Mouse (Mus musculus): ENCODE measurements at regions not wholly inside any gene's neighbourhood (a gene's known extent, or its start where the extent isn't known, plus 50 kb on each side); places are given as distances from the start of the nearest gene placed in this dataset.

DNA sequence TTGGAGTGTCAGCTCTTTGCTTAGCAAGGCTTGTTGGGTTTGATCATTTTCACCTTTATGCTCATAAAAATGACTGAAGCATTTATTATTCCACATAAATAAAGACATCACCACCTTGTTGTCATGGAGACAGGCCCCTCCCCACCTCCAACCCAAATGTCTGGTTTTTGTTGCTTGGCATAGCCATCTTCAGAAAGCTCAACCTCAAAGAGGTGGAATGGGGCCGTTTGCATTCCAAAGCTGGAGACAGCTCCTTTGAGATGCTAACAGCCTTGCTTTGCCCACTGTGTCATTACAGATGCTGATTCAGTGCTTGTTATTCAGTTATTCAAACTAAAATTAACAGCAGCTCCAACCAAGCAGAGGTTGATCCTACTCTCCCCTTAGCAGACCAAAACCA, 51.9 kb upstream of the Lgalsl start:
- no peak for DNase-seq (ENCODE audit: low spot score in 2 of 2)

DNA sequence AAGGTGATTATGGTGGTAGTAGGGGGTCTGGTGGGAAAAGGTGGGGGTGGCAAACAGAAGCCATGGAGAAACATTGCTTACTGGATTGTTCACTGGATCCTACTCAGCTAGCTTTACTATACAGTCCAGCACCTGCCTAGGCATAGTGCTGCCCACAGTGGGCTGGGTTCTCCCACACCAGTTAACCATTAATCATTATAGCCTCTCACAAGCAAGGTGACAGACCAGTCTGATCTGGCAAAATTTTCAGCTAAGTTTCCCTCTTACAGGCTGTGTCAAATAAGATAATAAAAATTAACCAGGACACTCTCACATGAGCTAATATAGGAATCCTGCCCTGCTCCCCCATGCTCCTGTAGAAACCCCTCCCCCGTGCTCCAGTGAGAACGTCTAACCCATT, 53.1 kb upstream of the Lgalsl start:
- DNase-seq (ENCODE audit: low spot score in 2 of 2) = no peak

DNA sequence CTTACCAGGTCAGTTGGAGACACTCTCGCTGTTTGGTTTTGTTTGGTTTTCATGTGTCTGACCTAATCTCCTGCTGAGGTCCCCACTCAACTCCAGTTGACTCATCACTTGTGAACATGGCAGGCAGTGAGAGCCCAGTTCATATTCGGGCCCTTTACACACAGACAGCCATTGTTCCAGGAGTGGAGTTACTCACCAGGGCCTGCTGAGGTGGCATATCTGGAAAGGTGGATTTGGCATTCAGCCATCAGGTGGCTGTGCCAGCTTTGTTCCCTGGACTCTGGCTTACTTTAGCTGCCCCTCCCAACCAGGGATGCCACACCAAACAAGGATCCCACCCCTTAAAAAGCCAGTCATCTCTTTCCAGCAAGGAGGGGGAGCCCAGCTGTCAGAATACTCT, 56.2 kb upstream of the Lgalsl start:
- DNase-seq (ENCODE audit: low spot score in 2 of 2) = no peak

DNA sequence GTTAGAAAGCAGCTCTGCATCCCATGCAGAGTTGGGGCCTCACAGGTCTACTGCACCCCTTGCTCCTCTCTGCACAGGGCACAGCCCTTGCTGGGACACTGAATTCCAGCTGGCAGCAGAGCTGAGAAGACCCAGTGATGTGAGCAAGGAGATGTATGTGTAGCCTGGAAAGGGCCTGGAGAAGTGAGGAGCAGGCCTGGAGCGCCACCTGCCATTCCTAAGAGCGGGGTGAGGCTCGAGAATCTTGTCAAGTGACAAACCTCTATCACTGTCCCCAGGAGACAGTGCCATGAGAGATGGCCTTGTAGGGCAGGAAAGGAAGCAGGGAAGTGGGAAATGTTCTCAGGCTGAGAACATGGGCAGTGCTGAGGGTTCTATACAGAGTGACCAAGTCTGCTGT, 59.6 kb upstream of the Lgalsl start:
- no peak for DNase-seq (ENCODE audit: low spot score in 2 of 2)

GRCm38 (mm10) chr11:20891711-20892110, 60.9 kb upstream of the Lgalsl start:
- DNase-seq (ENCODE audit: low spot score in 2 of 2) = no peak

DNA sequence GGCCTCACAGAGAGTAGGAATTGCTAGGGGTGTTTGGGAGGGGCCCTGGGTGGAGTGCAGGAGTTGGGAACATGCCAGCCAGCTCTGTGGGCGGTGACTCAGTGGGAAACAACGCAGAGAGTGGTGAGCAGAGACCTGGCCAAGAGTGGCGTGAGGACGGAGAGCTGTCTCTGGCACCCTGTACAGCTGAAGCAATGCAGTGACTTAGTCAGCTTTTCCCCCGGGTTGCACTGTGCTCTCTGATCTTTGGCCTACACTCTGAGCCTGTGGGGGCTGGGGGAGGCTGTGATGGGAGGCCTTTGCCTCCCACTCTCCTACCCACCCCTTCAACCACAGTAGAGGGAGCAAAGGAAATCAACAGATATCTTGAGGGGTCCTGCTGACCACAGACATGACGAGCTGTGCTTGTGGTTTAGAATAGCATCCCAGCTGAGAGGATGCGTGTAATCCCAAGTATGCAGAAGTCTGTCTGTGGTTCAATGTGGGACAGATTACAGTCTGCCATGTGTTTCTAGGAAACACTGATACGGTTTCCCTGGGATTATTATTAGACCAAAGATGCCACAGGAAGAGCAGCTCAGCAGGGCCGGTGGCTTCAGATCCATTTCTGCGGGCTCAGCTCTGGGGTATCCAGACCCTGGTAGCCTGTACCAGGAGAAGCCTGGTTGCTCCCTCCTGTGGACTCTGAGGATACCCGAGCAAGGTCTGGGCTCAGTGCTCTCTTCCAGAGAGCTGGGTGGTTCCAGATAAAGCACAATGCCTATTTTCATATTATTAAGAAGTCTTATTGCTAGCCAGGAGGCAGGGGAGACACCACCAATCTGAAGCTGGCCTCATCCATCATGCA, 65.6 kb upstream of the Lgalsl start:
- DNase-seq (ENCODE audit: low spot score in 2 of 2) = peak; percentile 35 to 75

DNA sequence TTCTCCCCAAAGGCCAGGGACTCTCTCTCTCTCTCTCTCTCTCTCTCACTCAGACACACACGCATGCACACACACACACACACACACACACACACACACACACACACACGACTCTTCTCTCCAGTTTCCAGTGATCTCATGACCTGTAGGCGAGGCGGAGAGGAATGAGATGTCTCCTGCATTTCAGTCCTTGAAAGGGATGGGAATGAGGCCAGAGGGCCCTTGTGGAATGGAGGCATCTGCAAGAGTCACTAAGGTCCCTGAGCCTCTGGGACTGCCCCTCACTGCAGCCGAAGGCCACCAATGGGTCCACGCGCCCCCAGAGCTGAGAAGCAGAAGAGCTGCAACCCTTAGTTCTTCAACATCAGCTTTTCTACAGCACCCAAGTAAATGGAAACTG, 66.6 kb upstream of the Lgalsl start:
- DNase-seq (ENCODE audit: low spot score in 2 of 2) = no peak

DNA sequence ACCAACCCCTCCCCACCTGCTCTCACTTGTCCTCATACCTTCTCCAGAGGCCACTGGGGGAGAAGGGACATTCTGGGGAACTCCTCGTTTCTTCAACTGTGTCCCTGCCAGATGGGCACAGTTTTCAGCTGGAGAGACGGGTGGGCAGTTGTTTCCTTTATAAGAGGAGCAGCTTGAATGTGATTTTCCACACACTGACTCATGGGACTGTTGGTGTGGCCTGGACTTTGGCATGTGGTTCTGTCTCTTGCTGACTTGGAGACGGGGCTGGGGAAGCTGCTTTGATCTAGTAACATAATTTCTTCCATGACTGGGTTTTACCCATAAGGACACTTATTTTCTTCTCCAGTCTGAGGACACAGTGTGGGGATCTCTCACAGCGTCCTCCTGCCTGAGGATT, 67.7 kb upstream of the Lgalsl start:
- no peak for DNase-seq (ENCODE audit: low spot score in 2 of 2)

GRCm38 (mm10) chr11:20899766-20900165, 68.9 kb upstream of the Lgalsl start:
- DNase-seq (ENCODE audit: low spot score in 2 of 2) = no peak

DNA sequence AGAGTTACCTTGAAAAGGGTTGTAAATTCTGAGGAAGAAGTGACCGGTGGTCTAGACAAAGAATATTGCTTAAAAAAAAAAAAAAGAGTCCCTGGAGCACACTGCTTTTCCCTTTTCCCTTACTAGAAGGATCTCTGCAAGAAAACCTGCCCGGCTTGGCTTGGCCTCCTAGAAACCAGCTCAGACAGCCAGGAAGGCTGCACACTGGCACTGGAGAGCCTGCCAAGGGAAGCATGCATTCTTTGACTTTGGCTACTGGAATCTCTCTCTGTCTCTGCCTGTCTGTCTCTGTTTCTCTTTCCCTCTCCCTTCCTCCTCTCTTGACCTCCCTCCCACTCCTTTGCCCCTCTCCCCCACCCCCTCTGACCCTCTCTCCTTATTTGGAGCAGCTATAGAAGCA, 71.1 kb upstream of the Lgalsl start:
- DNase-seq (ENCODE audit: low spot score in 2 of 2) = no peak

DNA sequence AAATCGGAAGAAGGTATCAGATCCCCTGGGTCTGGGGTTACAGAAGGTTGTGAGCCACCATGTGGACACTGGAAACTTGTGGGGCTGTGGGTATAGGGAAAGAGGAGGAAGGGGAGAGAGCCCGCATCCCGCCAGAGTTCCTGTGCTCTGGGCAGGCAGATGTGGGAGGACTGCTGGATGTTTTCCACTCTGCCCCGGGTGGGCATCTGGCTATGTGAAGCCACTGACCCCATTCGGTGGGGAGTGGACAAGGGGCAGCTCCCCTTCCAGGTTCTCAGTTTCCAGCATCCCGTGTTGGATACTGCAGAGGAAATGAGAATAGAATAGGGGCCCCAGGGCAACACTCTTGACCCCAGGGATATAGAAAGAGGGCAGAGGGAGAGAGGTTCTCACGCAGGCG, 72.1 kb upstream of the Lgalsl start:
- DNase-seq (ENCODE audit: low spot score in 2 of 2) = no peak

- no peak for DNase-seq (ENCODE audit: low spot score in 2 of 2)
Observed at GRCm38 (mm10) chr11:20907996-20908395, 77.1 kb upstream of the Lgalsl start.

DNA sequence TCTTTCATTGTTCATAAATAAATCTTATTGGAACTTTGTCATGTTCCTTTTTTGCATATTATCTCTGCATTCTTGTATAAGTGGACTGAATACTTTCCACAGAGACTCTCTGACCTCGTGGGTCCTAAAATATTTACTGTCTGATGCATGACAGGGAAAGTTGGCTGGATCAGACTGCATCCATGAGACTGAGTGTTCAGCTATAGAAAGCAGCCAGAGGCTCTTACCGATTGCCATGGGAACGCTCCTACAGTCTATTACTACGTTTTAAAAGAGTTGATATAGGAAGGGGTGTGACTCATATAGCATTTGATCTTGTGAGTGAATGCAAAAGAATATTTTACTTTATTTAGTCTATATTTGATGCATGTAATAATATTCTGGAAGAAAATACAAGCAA, 77.6 kb upstream of the Lgalsl start:
- no peak for DNase-seq (ENCODE audit: low spot score in 2 of 2)

- peak in 1 of 2 experiments; percentile 65 for DNase-seq (ENCODE audit: low spot score in 2 of 2)
Observed at GRCm38 (mm10) chr11:20913042-20913441, 82.2 kb upstream of the Lgalsl start.

- peak; percentile 91 to 95 for DNase-seq (ENCODE audit: low spot score in 2 of 2)
Observed at GRCm38 (mm10) chr11:20913598-20914296, 82.9 kb upstream of the Lgalsl start.

GRCm38 (mm10) chr11:20914297-20914997, 83.6 kb upstream of the Lgalsl start:
- DNase-seq (ENCODE audit: low spot score in 2 of 2) = peak in 1 of 2 experiments; percentile 63

DNA sequence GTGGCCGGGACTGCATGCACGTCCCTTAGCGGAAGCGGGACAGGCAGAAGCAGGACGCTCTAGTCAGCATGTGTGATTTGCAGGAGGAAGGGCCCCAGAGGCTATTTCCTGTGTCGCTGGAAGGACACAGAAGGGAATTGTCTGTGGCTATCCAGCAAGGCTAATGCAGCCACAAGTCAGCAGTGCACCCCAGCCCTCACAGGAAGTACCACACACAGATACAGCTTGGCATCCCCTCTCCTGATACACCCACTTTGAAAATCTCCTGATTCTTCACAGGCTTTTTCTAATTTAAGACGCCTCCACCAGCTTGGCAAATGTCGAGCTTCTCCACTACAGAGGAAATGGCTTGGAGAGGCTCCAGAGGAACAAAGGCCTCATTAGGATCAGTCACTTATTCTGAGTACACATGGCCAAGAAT, 84.3 kb upstream of the Lgalsl start:
- peak; percentile 35 to 71 for DNase-seq (ENCODE audit: low spot score in 2 of 2)

DNA sequence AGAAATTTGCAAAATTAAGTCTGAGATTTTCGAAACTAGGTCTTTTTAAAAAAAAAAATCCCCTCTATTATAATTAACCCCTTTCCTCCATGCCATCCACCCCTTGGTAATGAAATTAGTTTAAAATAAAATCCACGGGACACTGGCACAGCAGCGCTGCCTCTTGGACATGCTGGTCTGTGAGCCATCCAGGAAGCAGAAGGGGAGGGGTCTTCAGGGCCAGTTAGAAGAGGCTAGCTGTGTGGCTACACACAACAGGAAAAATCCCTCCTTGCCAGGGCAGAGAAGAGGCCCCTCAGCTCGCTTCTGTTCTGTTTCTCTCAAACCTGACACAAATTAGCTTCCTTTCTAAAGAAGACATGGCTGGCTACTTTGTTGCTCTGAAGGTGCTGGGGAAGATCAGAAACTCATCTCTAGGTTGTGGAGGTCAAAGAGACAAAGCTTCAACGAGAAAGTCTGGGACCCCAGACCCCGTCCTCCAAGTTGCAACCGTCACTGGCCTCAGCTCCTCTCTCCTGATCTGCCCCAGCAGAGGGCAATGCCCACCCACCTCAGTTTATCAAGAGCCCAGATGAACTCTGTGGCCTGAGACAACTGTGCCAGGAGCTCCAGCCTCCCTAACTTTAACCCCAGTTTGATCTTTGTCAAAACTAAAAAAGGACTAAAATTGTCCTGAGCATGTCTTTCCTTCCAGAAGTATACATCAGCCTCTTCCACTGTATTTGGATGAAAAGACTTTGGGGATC, 85.0 kb upstream of the Lgalsl start:
- DNase-seq (ENCODE audit: low spot score in 2 of 2) = peak; percentile 57 to 75

DNA sequence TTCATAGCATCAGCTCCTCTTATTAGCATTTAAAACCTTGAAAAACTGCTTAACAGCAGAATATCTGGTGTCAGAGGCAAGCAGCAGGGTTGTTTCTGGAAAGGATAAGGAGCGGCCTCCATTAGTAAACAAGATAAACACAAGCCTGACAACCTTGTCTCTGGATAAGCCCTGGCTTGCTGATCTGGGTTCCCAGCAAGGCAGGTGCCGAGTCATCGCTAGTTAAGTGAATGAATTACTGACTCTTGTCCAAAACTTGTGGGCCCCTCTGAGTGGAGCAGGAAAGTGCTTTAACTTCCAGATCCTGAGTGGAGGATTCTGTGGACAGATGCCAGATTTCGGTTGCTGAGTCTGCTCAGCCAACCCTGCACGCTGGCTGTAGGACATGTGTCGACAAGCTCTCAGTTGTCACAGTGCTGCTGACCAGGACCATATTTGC, 85.6 kb upstream of the Lgalsl start:
- DNase-seq (ENCODE audit: low spot score in 2 of 2) = peak; percentile 76 to 83

DNA sequence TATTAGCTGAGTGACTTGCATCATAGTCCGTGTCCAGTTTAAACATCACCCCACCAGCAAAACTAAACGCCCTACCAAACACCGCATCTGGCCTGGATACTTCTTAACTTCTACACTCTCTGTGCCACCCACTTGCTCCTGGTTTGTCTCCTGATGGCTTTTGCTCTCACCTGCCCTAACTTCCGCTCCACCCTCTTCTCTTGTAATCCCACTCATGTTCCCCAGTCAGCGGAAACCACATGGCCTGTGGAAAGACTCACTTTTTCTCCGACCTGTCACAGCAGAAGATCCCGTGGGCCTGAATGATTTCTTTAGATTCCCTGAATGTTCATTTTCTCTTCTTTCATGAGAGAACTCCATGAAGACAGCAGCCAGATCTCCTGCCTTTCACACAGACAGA, 86.1 kb upstream of the Lgalsl start:
- peak in 1 of 2 experiments; percentile 69 for DNase-seq (ENCODE audit: low spot score in 2 of 2)

DNA sequence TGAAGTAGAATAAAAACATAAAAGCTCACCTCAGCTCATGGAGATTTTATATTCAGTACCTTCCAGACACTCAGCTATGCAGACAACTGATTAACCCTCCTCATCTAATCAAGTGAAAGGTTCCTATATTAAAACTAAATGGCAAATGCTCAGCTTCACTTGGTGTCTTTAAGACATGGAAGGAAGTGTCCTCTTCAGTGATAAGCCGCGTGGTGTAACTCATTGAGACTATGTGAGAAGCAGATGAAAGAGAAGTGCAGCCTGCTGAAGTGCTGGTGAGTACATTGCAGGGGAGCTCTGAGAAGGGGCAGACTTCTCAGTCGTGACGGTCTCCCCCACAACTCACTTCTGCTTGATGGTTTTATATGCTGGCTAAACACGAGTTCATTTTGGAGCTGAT, 86.6 kb upstream of the Lgalsl start:
- DNase-seq (ENCODE audit: low spot score in 2 of 2) = peak in 1 of 2 experiments; percentile 62

DNA sequence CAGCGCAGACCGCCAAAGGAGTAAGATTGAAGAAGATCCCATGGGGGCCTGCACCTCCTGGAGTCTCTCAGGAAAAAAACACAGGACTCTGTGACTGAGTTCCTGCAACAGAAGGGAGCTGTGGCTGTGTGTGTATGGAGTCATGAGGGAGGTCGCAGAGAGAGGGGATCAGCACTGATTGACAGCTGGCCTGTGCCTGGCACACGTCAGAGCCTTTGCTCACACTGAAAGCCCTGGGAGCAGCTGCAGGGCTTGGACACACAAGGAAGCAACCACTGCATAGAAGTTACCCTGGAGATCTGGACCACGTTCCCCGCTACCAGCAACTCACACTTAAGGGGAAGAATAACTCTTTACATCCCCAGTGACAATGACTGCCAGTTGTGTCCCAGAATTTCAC, 92.3 kb upstream of the Lgalsl start:
- peak; percentile 8 to 47 for DNase-seq (ENCODE audit: low spot score in 2 of 2)
